Mouse (Mus musculus) MEL (cell line): Measurements from ENCODE around the gene Sned1. TPM values are rescaled to one million over a fixed set of nuclear protein-coding genes. Genes with fewer than 3 reads are reported as not detected.

ENCODE experiments used
- DNase-seq: peaks from one replicate; pipeline ENCODE4 v3.0.0; 2011; ENCODE audit warnings: low read depth, low spot score
- H3K27ac ChIP-seq: 2 replicates; pipeline ENCODE4 v1.5.1; 2012; ENCODE audit warnings: low read depth, mild to moderate bottlenecking, control low read depth, low read length, moderate library complexity; ENCODE audit not compliant: control insufficient read depth
- H3K27me3 ChIP-seq, 2 experiments: fragments of 150-350 bp in 1 of 2; sonication (generic) in 1 of 2; 2 replicates each; pipeline ENCODE4 v1.6.1; 2012; ENCODE audit warnings: low read length in 2 of 2, mild to moderate bottlenecking in 2 of 2, improper control_type of control experiment in 1 of 2, moderate library complexity in 1 of 2; ENCODE audit not compliant: insufficient read depth in 2 of 2, control insufficient read depth in 1 of 2
- H3K36me3 ChIP-seq, 2 experiments: 2 replicates each; pipeline ENCODE4 v1.6.1; 2012 to 2014; ENCODE audit warnings: low read length in 2 of 2, improper control_type of control experiment in 1 of 2, inconsistent platforms in 1 of 2, mild to moderate bottlenecking in 1 of 2; ENCODE audit not compliant: insufficient read depth in 2 of 2, control insufficient read depth in 1 of 2
- H3K4me1 ChIP-seq, 2 experiments: fragments of 150-350 bp in 1 of 2; sonication (generic) in 1 of 2; 2 replicates each; pipeline ENCODE4 v1.6.1; 2012; ENCODE audit warnings: low read length in 2 of 2, improper control_type of control experiment in 1 of 2, mild to moderate bottlenecking in 1 of 2; ENCODE audit not compliant: insufficient read depth in 2 of 2, control insufficient read depth in 1 of 2
- H3K4me3 ChIP-seq, 2 experiments: fragments of 150-350 bp in 1 of 2; sonication (generic) in 1 of 2; 2 replicates each; pipeline ENCODE4 v1.5.1; 2012; ENCODE audit warnings: low read depth in 2 of 2, low read length in 2 of 2, mild to moderate bottlenecking in 2 of 2, moderate library complexity in 2 of 2, control low read depth in 1 of 2, improper control_type of control experiment in 1 of 2; ENCODE audit not compliant: control insufficient read depth in 1 of 2, insufficient read depth in 1 of 2
- H3K79me2 ChIP-seq: 2 replicates; pipeline ENCODE4 v1.6.1; 2012; ENCODE audit warnings: mild to moderate bottlenecking, low read length, moderate library complexity; ENCODE audit not compliant: control insufficient read depth, poor library complexity, insufficient read depth
- H3K9ac ChIP-seq: 2 replicates; pipeline ENCODE4 v1.6.1; 2012; ENCODE audit warnings: low read depth, mild to moderate bottlenecking, control low read depth, low read length, moderate library complexity; ENCODE audit not compliant: control insufficient read depth, poor library complexity, severe bottlenecking
- H3K9me3 ChIP-seq: fragments of 150-350 bp; sonication (generic); replicated peaks from 2 replicates; pipeline ENCODE4 v1.6.1; 2012; ENCODE audit warnings: mild to moderate bottlenecking, low read length, improper control_type of control experiment, moderate library complexity; ENCODE audit not compliant: insufficient read depth
- BHLHE40 ChIP-seq: IDR thresholded peaks from 2 replicates; pipeline ENCODE4 v1.6.1; 2012; ENCODE audit warnings: low read depth, mild to moderate bottlenecking, inconsistent platforms, low read length, improper control_type of control experiment, borderline replicate concordance
- CHD1 ChIP-seq: IDR thresholded peaks from 2 replicates; pipeline ENCODE4 v1.6.1; 2012; ENCODE audit warnings: low read depth, mild to moderate bottlenecking, inconsistent platforms, low read length, improper control_type of control experiment
- CHD2 ChIP-seq: IDR thresholded peaks from 2 replicates; pipeline ENCODE4 v1.6.1; 2011; ENCODE audit warnings: low read length, improper control_type of control experiment
- CTCF ChIP-seq, 3 experiments: IDR thresholded peaks in 2 of 3; conservative IDR thresholded peaks in 1 of 3; 2 replicates each; pipeline ENCODE4 v1.5.1; 2011 to 2012; ENCODE audit warnings: low read length in 3 of 3, low read depth in 2 of 3, mild to moderate bottlenecking in 2 of 3, improper control_type of control experiment in 1 of 3, inconsistent platforms in 1 of 3, mixed read lengths in 1 of 3, moderate library complexity in 1 of 3; ENCODE audit not compliant: control insufficient read depth in 1 of 3, insufficient read depth in 1 of 3, poor library complexity in 1 of 3, severe bottlenecking in 1 of 3
- ELF1 ChIP-seq: IDR thresholded peaks from 2 replicates; pipeline ENCODE4 v1.6.1; 2014; ENCODE audit warnings: low read depth, mild to moderate bottlenecking, inconsistent platforms, low read length, improper control_type of control experiment, moderate library complexity
- EP300 ChIP-seq, 2 experiments: IDR thresholded peaks; 2 replicates each; pipeline ENCODE4 v1.6.1; 2011; ENCODE audit warnings: improper control_type of control experiment in 2 of 2, low read length in 2 of 2, low read depth in 1 of 2, mild to moderate bottlenecking in 1 of 2
- ETS1 ChIP-seq: IDR thresholded peaks from 2 replicates; pipeline ENCODE4 v1.6.1; 2012; ENCODE audit warnings: low read depth, mild to moderate bottlenecking, inconsistent platforms, low read length, improper control_type of control experiment, moderate library complexity
- GABPA ChIP-seq: IDR thresholded peaks from 2 replicates; pipeline ENCODE4 v1.6.1; 2012; ENCODE audit warnings: low read depth, mild to moderate bottlenecking, inconsistent platforms, low read length, improper control_type of control experiment, moderate library complexity
- GATA1 ChIP-seq: IDR thresholded peaks from 2 replicates; pipeline ENCODE4 v1.6.1; 2011; ENCODE audit warnings: low read depth, low read length, improper control_type of control experiment
- HCFC1 ChIP-seq: IDR thresholded peaks from 2 replicates; pipeline ENCODE4 v1.6.1; 2012; ENCODE audit warnings: low read depth, mild to moderate bottlenecking, inconsistent platforms, low read length, improper control_type of control experiment, moderate library complexity
- KAT2A ChIP-seq: conservative IDR thresholded peaks from 2 replicates; pipeline ENCODE4 v1.6.1; 2012; ENCODE audit warnings: low read depth, low read length, improper control_type of control experiment, inconsistent platforms
- MAZ ChIP-seq: IDR thresholded peaks from 2 replicates; pipeline ENCODE4 v1.6.1; 2012; ENCODE audit warnings: low read depth, mild to moderate bottlenecking, inconsistent platforms, low read length, improper control_type of control experiment
- MXI1 ChIP-seq: IDR thresholded peaks from 2 replicates; pipeline ENCODE4 v1.6.1; 2011; ENCODE audit warnings: mild to moderate bottlenecking, low read depth, low read length, improper control_type of control experiment
- MYB ChIP-seq: IDR thresholded peaks from 2 replicates; pipeline ENCODE4 v1.6.1; 2011; ENCODE audit warnings: mild to moderate bottlenecking, low read depth, low read length, improper control_type of control experiment
- MYC ChIP-seq: IDR thresholded peaks from 2 replicates; pipeline ENCODE4 v1.6.1; 2011; ENCODE audit warnings: low read depth, mild to moderate bottlenecking, low read length, improper control_type of control experiment, moderate library complexity
- NELFE ChIP-seq: IDR thresholded peaks from 2 replicates; pipeline ENCODE4 v1.6.1; 2011; ENCODE audit warnings: low read depth, low read length, improper control_type of control experiment
- POLR2A ChIP-seq, 2 experiments: IDR thresholded peaks; 2 replicates each; pipeline ENCODE4 v1.6.1; 2011 to 2012; ENCODE audit warnings: low read length in 2 of 2, mild to moderate bottlenecking in 2 of 2, control low read depth in 1 of 2, improper control_type of control experiment in 1 of 2, low read depth in 1 of 2, moderate library complexity in 1 of 2; ENCODE audit not compliant: control insufficient read depth in 1 of 2, insufficient read depth in 1 of 2, poor library complexity in 1 of 2
- POLR2AphosphoS2 ChIP-seq: IDR thresholded peaks from 2 replicates; pipeline ENCODE4 v1.6.1; 2011; ENCODE audit warnings: low read length, improper control_type of control experiment
- RAD21 ChIP-seq: IDR thresholded peaks from 2 replicates; pipeline ENCODE4 v1.6.1; 2011; ENCODE audit warnings: mild to moderate bottlenecking, low read depth, low read length, improper control_type of control experiment
- RCOR1 ChIP-seq: IDR thresholded peaks from 2 replicates; pipeline ENCODE4 v1.6.1; 2012; ENCODE audit warnings: low read depth, mild to moderate bottlenecking, inconsistent platforms, low read length, improper control_type of control experiment
- SIN3A ChIP-seq: IDR thresholded peaks from 2 replicates; pipeline ENCODE4 v1.6.1; 2012; ENCODE audit warnings: low read length, improper control_type of control experiment, inconsistent platforms
- TCF12 ChIP-seq: IDR thresholded peaks from 2 replicates; pipeline ENCODE4 v1.6.1; 2014; ENCODE audit warnings: low read depth, mild to moderate bottlenecking, inconsistent platforms, low read length, improper control_type of control experiment, moderate library complexity
- USF1 ChIP-seq: IDR thresholded peaks from 2 replicates; pipeline ENCODE4 v1.6.1; 2014; ENCODE audit warnings: low read depth, mild to moderate bottlenecking, inconsistent platforms, low read length, improper control_type of control experiment, moderate library complexity
- ZKSCAN1 ChIP-seq: IDR thresholded peaks from 2 replicates; pipeline ENCODE4 v1.6.1; 2012; ENCODE audit warnings: low read depth, mild to moderate bottlenecking, inconsistent platforms, low read length, improper control_type of control experiment, moderate library complexity
- polyA plus RNA-seq, 2 experiments: library from polyadenylated mRNA; stranded (reverse) in 1 of 2; unstranded in 1 of 2; fragments of >175 nt in 1 of 2; fragments of >200 nt in 1 of 2; gene quantifications; 2 replicates each; pipeline versions ENCODE4 v1.2.1 to v1.2.4; 2012; ENCODE audit warnings: low replicate concordance in 2 of 2, low read depth in 1 of 2; ENCODE audit not compliant: insufficient read length in 2 of 2, insufficient read depth in 1 of 2, missing spikeins in 1 of 2
- total RNA-seq: library from RNA; depleted of rRNA; stranded (reverse); fragments of 300-350 nt; gene quantifications from 2 replicates; pipeline ENCODE4 v1.2.3, GENCODE M21; 2012

Gene Sned1
- total and polyA plus RNA-seq, 3 experiments: 0.12 to 0.13 TPM; not detected in 1

- Histone ChIP-seq H3K27ac (no peak overlapping the region), H3K4me3 (no peak overlapping the region), H3K9ac (no peak overlapping the region), H3K9me3 (no peaks in the 10 kb centered on the region), H3K4me1 (no peaks in the 10 kb centered on the region), H3K27me3 (no peaks in the 10 kb centered on the region)
- no peak for TF ChIP-seq GABPA
- no peak for TF ChIP-seq BHLHE40
- TF ChIP-seq CHD2: no peak
- TF ChIP-seq MYB: no peak
- no peak for TF ChIP-seq KAT2A
- no peak for TF ChIP-seq CHD1
- no peak for TF ChIP-seq USF1
- TF ChIP-seq, all 39 proteins: peak for 0
- no peaks in the 10 kb centered on the region for H3K79me2 ChIP-seq
- no peak for DNase-seq
- no peaks in the 10 kb centered on the region for H3K36me3 ChIP-seq
These were observed 37.7 kb upstream of the Sned1 start for GRCm38 (mm10) chr1:93197916-93198315.

DNA sequence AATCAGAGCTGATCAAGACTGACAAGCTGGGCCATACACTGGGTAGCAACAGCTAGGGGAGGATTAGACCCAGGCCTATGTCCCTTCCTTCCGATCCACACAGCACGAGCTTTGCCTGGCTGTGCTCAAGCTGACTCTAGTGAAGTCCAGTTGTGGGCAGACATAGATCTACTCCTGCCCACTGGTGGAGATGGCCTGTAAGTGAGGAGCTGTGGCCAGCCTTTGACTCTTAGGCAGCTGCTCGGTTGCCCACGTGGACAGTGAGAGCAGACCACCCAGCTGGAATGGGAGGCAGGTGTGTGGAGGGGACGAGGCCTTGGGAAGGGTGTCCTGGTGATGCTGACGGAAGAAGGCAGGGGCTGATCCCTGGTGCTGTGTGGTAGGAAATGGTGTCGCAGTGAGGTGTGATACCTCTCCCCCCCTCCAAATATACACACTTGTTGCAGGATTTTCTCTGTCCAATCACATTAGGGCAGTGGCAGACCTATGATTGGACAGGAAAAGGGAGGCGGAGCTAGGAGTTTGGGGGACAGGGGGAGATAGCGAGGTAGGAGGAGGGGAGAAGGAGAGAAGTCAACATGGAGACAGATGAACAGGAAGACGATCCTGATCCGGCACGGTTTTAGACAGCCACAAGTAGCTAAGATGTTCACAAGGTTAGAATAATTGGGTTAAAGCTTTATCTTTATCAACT is 29.2 kb upstream of the Sned1 start:
- H3K27ac ChIP-seq: no peak overlapping the region
- H3K9ac ChIP-seq: no peak overlapping the region
- no peak for DNase-seq
- no peaks in the 10 kb centered on the region; a peak in 1 of 4 replicates for H3K27me3 ChIP-seq
- H3K9me3 ChIP-seq: no peaks in the 10 kb centered on the region
- H3K36me3 ChIP-seq: no peaks in the 10 kb centered on the region
- no peak overlapping the region for H3K4me3 ChIP-seq
- no peak for TF ChIP-seq RAD21
- TF ChIP-seq MXI1: no peak
- TF ChIP-seq GABPA: no peak
- TF ChIP-seq POLR2A (IDR thresholded peaks at IDR 0.05; ENCODE audit: control insufficient read depth in 1 of 2, insufficient read depth in 1 of 2, low read depth in 1 of 2, low read length in 2 of 2, poor library complexity in 1 of 2): no peak
- TF ChIP-seq MYC: no peak
- no peak for TF ChIP-seq TCF12
- no peak for TF ChIP-seq ELF1
- TF ChIP-seq NELFE: no peak
- no peak for TF ChIP-seq HCFC1
- no peak for TF ChIP-seq SIN3A
- TF ChIP-seq GATA1: no peak
- TF ChIP-seq ZKSCAN1: no peak
- no peak for TF ChIP-seq CHD1
- TF ChIP-seq EP300 (IDR thresholded peaks at IDR 0.05; ENCODE audit: low read depth in 1 of 2, low read length in 2 of 2): no peak
- TF ChIP-seq MYB: no peak
- no peak for TF ChIP-seq CTCF (IDR thresholded peaks at IDR 0.05 in 2 of 3, conservative IDR thresholded peaks at IDR 0.05 in 1 of 3; ENCODE audit: control insufficient read depth in 1 of 3, insufficient read depth in 1 of 3, low read depth in 2 of 3, low read length in 3 of 3, poor library complexity in 1 of 3, severe bottlenecking in 1 of 3)
- TF ChIP-seq POLR2AphosphoS2: no peak
- no peak for TF ChIP-seq MAZ
- TF ChIP-seq ETS1: no peak
- no peak for TF ChIP-seq RCOR1
- TF ChIP-seq, all 39 proteins: peak for 0
- Histone ChIP-seq H3K4me1 (no peaks in the 10 kb centered on the region), H3K79me2 (no peaks in the 10 kb centered on the region)
